Mouse (Mus musculus): Measurements from ENCODE around the gene Mical2.

The Mical2 gene

GRCm38 (mm10) chr7:112295426-112296221 lies 70.0 kb downstream of the Mical2 start:
- H3K36me3 ChIP-seq (ENCODE audit: control insufficient read depth, insufficient read depth, low read length, poor library complexity, severe bottlenecking): no peaks in the 10 kb centered on the region
- no peaks in the 10 kb centered on the region for H3K27me3 ChIP-seq (ENCODE audit: control insufficient read depth, insufficient read depth, low read length, poor library complexity, severe bottlenecking)
- no peak for DNase-seq (ENCODE audit: low read depth, low spot score)

- DNase-seq (ENCODE audit: low read depth, low spot score): no peak
- Histone ChIP-seq H3K36me3 (ENCODE audit: control insufficient read depth, insufficient read depth, low read length, poor library complexity, severe bottlenecking) (no peaks in the 10 kb centered on the region), H3K27me3 (ENCODE audit: control insufficient read depth, insufficient read depth, low read length, poor library complexity, severe bottlenecking) (no peaks in the 10 kb centered on the region)
Measured at GRCm38 (mm10) chr7:112298032-112298431, 72.4 kb downstream of the Mical2 start.

- no peak for DNase-seq (ENCODE audit: low read depth, low spot score)
Measured at GRCm38 (mm10) chr7:112298871-112299422, 73.3 kb downstream of the Mical2 start.

GRCm38 (mm10) chr7:112299521-112300096 lies 74.0 kb downstream of the Mical2 start:
- Histone ChIP-seq H3K36me3 (ENCODE audit: control insufficient read depth, insufficient read depth, low read length, poor library complexity, severe bottlenecking) (no peaks in the 10 kb centered on the region), H3K27me3 (ENCODE audit: control insufficient read depth, insufficient read depth, low read length, poor library complexity, severe bottlenecking) (no peaks in the 10 kb centered on the region)
- DNase-seq (ENCODE audit: low read depth, low spot score): no peak

More at GRCm38 (mm10) chr7:112298871-112299422, 73.3 kb downstream of the Mical2 start:
- H3K27me3 ChIP-seq (ENCODE audit: control insufficient read depth, insufficient read depth, low read length, poor library complexity, severe bottlenecking): no peaks in the 10 kb centered on the region
- no peaks in the 10 kb centered on the region for H3K36me3 ChIP-seq (ENCODE audit: control insufficient read depth, insufficient read depth, low read length, poor library complexity, severe bottlenecking)

GRCm38 (mm10) chr7:112300141-112300540 lies 74.5 kb downstream of the Mical2 start:
- Histone ChIP-seq H3K27me3 (ENCODE audit: control insufficient read depth, insufficient read depth, low read length, poor library complexity, severe bottlenecking) (no peaks in the 10 kb centered on the region), H3K36me3 (ENCODE audit: control insufficient read depth, insufficient read depth, low read length, poor library complexity, severe bottlenecking) (no peaks in the 10 kb centered on the region)
- no peak for DNase-seq (ENCODE audit: low read depth, low spot score)

- no peaks in the 10 kb centered on the region for H3K27me3 ChIP-seq (ENCODE audit: control insufficient read depth, insufficient read depth, low read length, poor library complexity, severe bottlenecking)
- no peak for DNase-seq (ENCODE audit: low read depth, low spot score)
Measured at GRCm38 (mm10) chr7:112301052-112301451, 75.4 kb downstream of the Mical2 start.

GRCm38 (mm10) chr7:112304382-112304781 lies 78.7 kb downstream of the Mical2 start:
- no peaks in the 10 kb centered on the region for H3K36me3 ChIP-seq (ENCODE audit: control insufficient read depth, insufficient read depth, low read length, poor library complexity, severe bottlenecking)
- H3K27me3 ChIP-seq (ENCODE audit: control insufficient read depth, insufficient read depth, low read length, poor library complexity, severe bottlenecking): no peaks in the 10 kb centered on the region
- DNase-seq (ENCODE audit: low read depth, low spot score): no peak

More at GRCm38 (mm10) chr7:112301052-112301451, 75.4 kb downstream of the Mical2 start:
- H3K36me3 ChIP-seq (ENCODE audit: control insufficient read depth, insufficient read depth, low read length, poor library complexity, severe bottlenecking): no peaks in the 10 kb centered on the region

GRCm38 (mm10) chr7:112309289-112310016 lies 83.8 kb downstream of the Mical2 start:
- DNase-seq (ENCODE audit: low read depth, low spot score): no peak
- Histone ChIP-seq H3K27me3 (ENCODE audit: control insufficient read depth, insufficient read depth, low read length, poor library complexity, severe bottlenecking) (no peaks in the 10 kb centered on the region), H3K36me3 (ENCODE audit: control insufficient read depth, insufficient read depth, low read length, poor library complexity, severe bottlenecking) (no peaks in the 10 kb centered on the region)

- no peak for DNase-seq (ENCODE audit: low read depth, low spot score)
- H3K27me3 ChIP-seq (ENCODE audit: control insufficient read depth, insufficient read depth, low read length, poor library complexity, severe bottlenecking): no peaks in the 10 kb centered on the region
- no peaks in the 10 kb centered on the region for H3K36me3 ChIP-seq (ENCODE audit: control insufficient read depth, insufficient read depth, low read length, poor library complexity, severe bottlenecking)
Measured at GRCm38 (mm10) chr7:112310017-112310360, 84.3 kb downstream of the Mical2 start.

- no peaks in the 10 kb centered on the region for H3K27me3 ChIP-seq (ENCODE audit: control insufficient read depth, insufficient read depth, low read length, poor library complexity, severe bottlenecking)
- no peaks in the 10 kb centered on the region for H3K36me3 ChIP-seq (ENCODE audit: control insufficient read depth, insufficient read depth, low read length, poor library complexity, severe bottlenecking)
- DNase-seq (ENCODE audit: low read depth, low spot score): no peak
Measured at GRCm38 (mm10) chr7:112313211-112313610, 87.6 kb downstream of the Mical2 start.

- Histone ChIP-seq H3K36me3 (ENCODE audit: control insufficient read depth, insufficient read depth, low read length, poor library complexity, severe bottlenecking) (no peaks in the 10 kb centered on the region), H3K27me3 (ENCODE audit: control insufficient read depth, insufficient read depth, low read length, poor library complexity, severe bottlenecking) (no peaks in the 10 kb centered on the region)
- DNase-seq (ENCODE audit: low read depth, low spot score): no peak
Measured at GRCm38 (mm10) chr7:112313670-112314069, 88.0 kb downstream of the Mical2 start.

- no peak for DNase-seq (ENCODE audit: low read depth, low spot score)
- H3K27me3 ChIP-seq (ENCODE audit: control insufficient read depth, insufficient read depth, low read length, poor library complexity, severe bottlenecking): no peaks in the 10 kb centered on the region
- H3K36me3 ChIP-seq (ENCODE audit: control insufficient read depth, insufficient read depth, low read length, poor library complexity, severe bottlenecking): no peaks in the 10 kb centered on the region
Measured at GRCm38 (mm10) chr7:112316239-112316638, 90.6 kb downstream of the Mical2 start.

- no peak for DNase-seq (ENCODE audit: low read depth, low spot score)
- Histone ChIP-seq H3K27me3 (ENCODE audit: control insufficient read depth, insufficient read depth, low read length, poor library complexity, severe bottlenecking) (no peaks in the 10 kb centered on the region), H3K36me3 (ENCODE audit: control insufficient read depth, insufficient read depth, low read length, poor library complexity, severe bottlenecking) (no peaks in the 10 kb centered on the region)
Measured at GRCm38 (mm10) chr7:112317491-112317890, 91.8 kb downstream of the Mical2 start.

- Histone ChIP-seq H3K27me3 (ENCODE audit: control insufficient read depth, insufficient read depth, low read length, poor library complexity, severe bottlenecking) (no peaks in the 10 kb centered on the region), H3K36me3 (ENCODE audit: control insufficient read depth, insufficient read depth, low read length, poor library complexity, severe bottlenecking) (no peaks in the 10 kb centered on the region)
- DNase-seq (ENCODE audit: low read depth, low spot score): no peak
Measured at GRCm38 (mm10) chr7:112318306-112318705, 92.7 kb downstream of the Mical2 start.

- Histone ChIP-seq H3K36me3 (ENCODE audit: control insufficient read depth, insufficient read depth, low read length, poor library complexity, severe bottlenecking) (no peaks in the 10 kb centered on the region), H3K27me3 (ENCODE audit: control insufficient read depth, insufficient read depth, low read length, poor library complexity, severe bottlenecking) (no peaks in the 10 kb centered on the region)
- DNase-seq (ENCODE audit: low read depth, low spot score): no peak
Measured at GRCm38 (mm10) chr7:112319419-112319818, 93.8 kb downstream of the Mical2 start.

All from splenic B cell, adult 2 months (primary cell).